Mouse (Mus musculus): ENCODE data around the gene Gm29289. TPM values are rescaled to one million over a fixed set of nuclear protein-coding genes. Genes with fewer than 3 reads are reported as not detected.

Gm29289 gene
- polyA plus RNA-seq (2012; rRNA removed) = not detected in 2 replicates

DNA sequence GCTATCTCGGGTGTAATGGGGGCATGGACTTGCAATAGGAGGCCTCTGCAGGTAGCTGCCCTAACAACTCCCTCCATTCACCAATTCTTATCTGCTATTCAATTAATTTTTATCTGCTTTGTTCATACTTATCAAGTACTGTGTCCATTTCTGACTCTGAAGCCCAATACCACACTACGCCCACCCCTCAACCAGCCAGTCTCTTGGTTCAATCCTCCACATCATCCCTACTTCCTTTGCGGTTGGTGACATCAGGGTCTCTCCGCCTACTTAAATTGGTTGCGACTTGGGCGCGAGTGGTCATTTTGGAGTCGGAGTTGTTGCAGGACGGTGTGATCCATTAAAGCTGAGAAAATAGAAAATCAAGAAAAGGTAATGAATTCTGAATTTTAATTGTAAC is at the start of gene Gm29289:
TSS of gene Gm29289 (plus strand) at position 301 of the 400 bp plus-strand sequence.

GRCm38 (mm10) chrY:2900689-2901088 is 31.7 kb upstream of the Gm29289 start, which contains the start of gene Gm10352:
Gene Gm10352 (plus strand): TSS chrY:2900989.

Other genes with a start within 250 kb of the Gm29289 start
- gene H2al2b, start 211.9 kb upstream of the Gm29289 start, polyA plus RNA-seq (2012; rRNA removed) = not detected in 2 replicates
- not detected in 2 replicates for gene Gm4064, start 136.4 kb upstream of the Gm29289 start, polyA plus RNA-seq (2012; rRNA removed)
- gene Rbmy, start 101.9 kb upstream of the Gm29289 start, polyA plus RNA-seq (2012; rRNA removed) = not detected in 2 replicates
- not detected in 2 replicates for gene Gm10256, start 101.9 kb upstream of the Gm29289 start, polyA plus RNA-seq (2012; rRNA removed)
- 0.01 TPM in 1 of 2 replicates, not detected in the other for gene Gm10352, start 31.6 kb upstream of the Gm29289 start, polyA plus RNA-seq (2012; rRNA removed)